Mouse (Mus musculus): ENCODE data around the gene Anapc15. TPM values are rescaled to one million over a fixed set of nuclear protein-coding genes. Genes with fewer than 3 reads are reported as not detected.
"Not testable (repeated sequence)": the region's sequence is repeated elsewhere in the genome, so short reads cannot be mapped to it uniquely, and the experiment has no call there.

Anapc15 gene
- polyA plus RNA-seq, 1 experiment from 2014 or later: 80.4 TPM

DNA sequence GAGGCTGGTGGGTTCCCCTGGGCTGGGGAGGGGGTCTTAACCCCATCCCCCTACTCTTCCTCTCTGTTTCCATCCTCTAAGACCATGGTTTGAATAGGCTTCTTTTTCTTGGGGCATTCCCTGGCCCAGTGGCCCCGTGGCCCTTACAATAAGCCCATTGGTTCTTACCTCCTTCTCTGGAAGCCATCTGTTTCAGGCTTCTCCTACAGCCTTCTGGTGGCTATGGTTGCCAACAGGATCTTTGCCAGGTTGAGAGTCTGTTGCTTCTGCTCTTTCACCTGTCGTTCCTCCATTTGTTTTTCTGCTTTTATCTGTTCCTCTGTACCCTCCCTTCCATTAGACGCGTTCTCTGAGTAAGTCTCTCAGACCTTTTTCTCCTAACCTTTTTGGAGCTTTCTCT is 74.1 kb downstream of the Anapc15 start:
- 91% methylated on average over 4 of the region's 4 CpGs for whole genome bisulfite sequencing
- Histone ChIP-seq H3K4me2 (no peak overlapping the region), H3K9me3 (no peaks in the 10 kb centered on the region), H3K27ac (no peak overlapping the region), H3K9ac (no peak overlapping the region), H3K4me3 (no peak overlapping the region), H3K4me1 (peaks cover 13% of the 10 kb centered on the region), H3K36me3 (no peaks in the 10 kb centered on the region), H3K27me3 (no peaks in the 10 kb centered on the region)
- no peak for ATAC-seq (ENCODE audit: borderline replicate concordance, extremely low read depth, low FRiP score, low TSS enrichment)

DNA sequence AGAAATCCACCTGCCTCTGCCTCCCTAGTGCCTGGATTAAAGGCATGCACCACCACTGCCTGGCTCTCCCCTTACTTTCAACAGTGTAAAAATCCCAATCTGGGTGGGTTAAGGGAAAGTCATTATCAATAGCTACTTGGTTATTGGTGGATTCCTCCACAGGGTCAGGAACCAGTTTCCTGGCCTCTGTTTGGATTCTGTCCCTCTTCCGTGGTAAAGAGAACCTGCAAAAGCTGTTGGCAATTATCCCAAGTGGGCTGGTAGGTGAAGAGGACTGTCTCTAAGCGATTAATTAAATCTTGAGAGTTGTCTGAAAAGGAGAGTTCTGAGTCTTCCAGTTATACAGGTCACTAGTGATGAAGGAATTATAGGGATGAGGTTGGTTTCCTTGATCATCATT is 74.8 kb downstream of the Anapc15 start:
- H3K27ac ChIP-seq: no peak overlapping the region
- no peak for ATAC-seq (ENCODE audit: borderline replicate concordance, extremely low read depth, low FRiP score, low TSS enrichment)
- 73% methylated on average over 2 of the region's 2 CpGs for WGBS
- H3K4me2 ChIP-seq: no peak overlapping the region
- no peaks in the 10 kb centered on the region for H3K9me3 ChIP-seq
- H3K36me3 ChIP-seq: no peaks in the 10 kb centered on the region
- no peak overlapping the region for H3K4me3 ChIP-seq
- no peaks in the 10 kb centered on the region for H3K27me3 ChIP-seq
- no peak overlapping the region for H3K9ac ChIP-seq
- peaks cover 9% of the 10 kb centered on the region; the same call in 1 of the 2 replicates for H3K4me1 ChIP-seq

DNA sequence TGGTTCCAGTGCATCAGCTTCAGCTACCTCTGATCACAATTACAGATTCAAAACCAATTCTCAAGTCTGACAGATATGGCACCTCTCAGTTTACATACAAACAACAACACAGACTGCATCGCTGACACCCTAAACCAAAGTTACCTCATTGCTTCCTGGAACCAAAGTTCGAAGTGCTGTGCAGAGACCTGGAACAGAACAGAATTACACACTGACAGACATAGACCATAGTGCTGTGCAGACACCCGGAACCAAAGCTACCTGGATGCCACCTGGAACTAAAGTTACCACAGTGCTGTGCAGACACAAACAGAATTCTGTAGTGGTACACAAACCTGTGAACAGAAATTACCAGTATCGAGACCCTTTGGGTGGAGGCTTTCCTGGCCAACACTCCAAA is 76.2 kb downstream of the Anapc15 start:
- Histone ChIP-seq H3K4me2 (no peak overlapping the region), H3K9me3 (no peaks in the 10 kb centered on the region), H3K4me1 (peaks cover 7% of the 10 kb centered on the region; the same call in 1 of the 2 replicates), H3K4me3 (no peak overlapping the region), H3K9ac (no peak overlapping the region), H3K36me3 (no peaks in the 10 kb centered on the region), H3K27me3 (no peaks in the 10 kb centered on the region), H3K27ac (no peak overlapping the region)
- 89% methylated on average over 4 of the region's 4 CpGs for WGBS
- ATAC-seq (ENCODE audit: borderline replicate concordance, extremely low read depth, low FRiP score, low TSS enrichment): no peak

DNA sequence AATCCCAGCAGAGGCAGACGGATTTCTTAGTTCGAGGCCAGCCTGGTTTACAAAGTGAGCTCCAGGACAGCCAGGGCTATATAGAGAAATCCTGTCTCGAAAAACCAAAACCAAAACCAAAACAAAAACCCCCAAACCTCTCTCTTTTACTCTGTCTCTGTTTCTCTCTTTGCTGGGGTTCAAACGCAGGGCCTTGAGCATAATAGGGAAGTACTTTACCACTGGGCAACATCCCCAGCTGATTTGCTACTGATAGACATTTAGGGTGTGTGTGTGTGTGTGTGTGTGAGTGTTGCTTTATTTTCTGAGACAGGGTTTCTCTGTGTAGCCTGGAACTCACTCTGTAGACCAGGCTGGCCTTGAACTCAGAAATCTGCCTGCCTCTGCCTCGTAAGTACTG is 85.5 kb downstream of the Anapc15 start:
- not testable (repeated sequence) for H3K4me3 ChIP-seq; H3K9ac ChIP-seq; H3K36me3 ChIP-seq; ATAC-seq (ENCODE audit: borderline replicate concordance, extremely low read depth, low FRiP score, low TSS enrichment); H3K27me3 ChIP-seq; H3K4me1 ChIP-seq; H3K9me3 ChIP-seq; H3K27ac ChIP-seq; H3K4me2 ChIP-seq
- WGBS: 87% methylated on average over 5 of the region's 5 CpGs

Small RNA genes lying within 50 kb of the gene (microRNA-seq; reads per million reads assigned to microRNA genes)
- gene Gm22655: not detected

Other genes starting within 250 kb of the Anapc15 start
- 60.0 and 64.9 TPM in 2 replicates for gene Clpb, start 200.1 kb upstream of the Anapc15 start, polyA plus RNA-seq (2015; fragmentation: Nextera tagmentation; extraction: Ambion mirVana)
- 0.29 and 0.77 TPM in 2 replicates for gene Phox2a, start 45.4 kb upstream of the Anapc15 start, polyA plus RNA-seq (2015; fragmentation: Nextera tagmentation; extraction: Ambion mirVana)
- 54.7 and 61.7 TPM in 2 replicates for gene Inppl1, start 25.5 kb upstream of the Anapc15 start, polyA plus RNA-seq (2015; fragmentation: Nextera tagmentation; extraction: Ambion mirVana)
- 1.0 and 2.0 TPM in 2 replicates for gene Folr2, start 6.5 kb upstream of the Anapc15 start, polyA plus RNA-seq (2015; fragmentation: Nextera tagmentation; extraction: Ambion mirVana)
- 0.68 and 0.95 TPM in 2 replicates for gene Folr1, start 7.1 kb downstream of the Anapc15 start, polyA plus RNA-seq (2015; fragmentation: Nextera tagmentation; extraction: Ambion mirVana)
- gene Lamtor1, start 42.2 kb downstream of the Anapc15 start, polyA plus RNA-seq (2015; fragmentation: Nextera tagmentation; extraction: Ambion mirVana): 165 and 170 TPM in 2 replicates
- gene Tomt, start 42.6 kb downstream of the Anapc15 start, polyA plus RNA-seq (2015; fragmentation: Nextera tagmentation; extraction: Ambion mirVana): 0.54 and 0.59 TPM in 2 replicates
- 11.8 and 13.5 TPM in 2 replicates for gene Lrrc51, start 70.2 kb downstream of the Anapc15 start, polyA plus RNA-seq (2015; fragmentation: Nextera tagmentation; extraction: Ambion mirVana)
- 68.9 and 79.4 TPM in 2 replicates for gene Numa1, start 70.4 kb downstream of the Anapc15 start, polyA plus RNA-seq (2015; fragmentation: Nextera tagmentation; extraction: Ambion mirVana)
- gene Il18bp, start 155.0 kb downstream of the Anapc15 start, polyA plus RNA-seq (2015; fragmentation: Nextera tagmentation; extraction: Ambion mirVana): 2.2 and 2.3 TPM in 2 replicates
- gene Rnf121, start 201.8 kb downstream of the Anapc15 start, polyA plus RNA-seq (2015; fragmentation: Nextera tagmentation; extraction: Ambion mirVana): 25.3 and 26.0 TPM in 2 replicates
- 32.3 and 34.4 TPM in 2 replicates for gene Xndc1, start 201.8 kb downstream of the Anapc15 start, polyA plus RNA-seq (2015; fragmentation: Nextera tagmentation; extraction: Ambion mirVana)
- gene Xntrpc, start 202.0 kb downstream of the Anapc15 start, polyA plus RNA-seq (2015; fragmentation: Nextera tagmentation; extraction: Ambion mirVana): 0.89 and 1.2 TPM in 2 replicates
- not detected in 2 replicates for gene Trpc2, start 219.4 kb downstream of the Anapc15 start, polyA plus RNA-seq (2015; fragmentation: Nextera tagmentation; extraction: Ambion mirVana)
- 0.50 and 0.87 TPM in 2 replicates for gene Art1, start 238.0 kb downstream of the Anapc15 start, polyA plus RNA-seq (2015; fragmentation: Nextera tagmentation; extraction: Ambion mirVana)
- 1.4 and 1.5 TPM in 2 replicates for gene Art5, start 245.8 kb downstream of the Anapc15 start, polyA plus RNA-seq (2015; fragmentation: Nextera tagmentation; extraction: Ambion mirVana)